Mouse (Mus musculus) ZHBTc4 (cell line): Measurements from ENCODE around the gene Plce1.

Experiments
- DNase-seq: peaks from one replicate; pipeline ENCODE4 v3.0.0-alpha.2; 2011; ENCODE audit warnings: low read depth, low spot score

Plce1 gene

GRCm38 (mm10) chr19:38488103-38488912 is 7.4 kb downstream of the Plce1 start:
- no peak for DNase-seq

GRCm38 (mm10) chr19:38498233-38498632 is 17.3 kb downstream of the Plce1 start:
- DNase-seq = no peak

- DNase-seq = peak; percentile 32
Observed at GRCm38 (mm10) chr19:38504597-38504996, 23.7 kb downstream of the Plce1 start.

- no peak for DNase-seq
Observed at GRCm38 (mm10) chr19:38506131-38506530, 25.2 kb downstream of the Plce1 start.

GRCm38 (mm10) chr19:38507251-38507965 is 26.5 kb downstream of the Plce1 start:
- DNase-seq = peak; percentile 50

- DNase-seq = peak; percentile 81
Observed at GRCm38 (mm10) chr19:38507966-38508625, 27.2 kb downstream of the Plce1 start.

GRCm38 (mm10) chr19:38514417-38515184 is 33.7 kb downstream of the Plce1 start:
- no peak for DNase-seq

- DNase-seq = peak; percentile 62
Observed at GRCm38 (mm10) chr19:38526855-38527254, 45.9 kb downstream of the Plce1 start.

GRCm38 (mm10) chr19:38527475-38527874 is 46.6 kb downstream of the Plce1 start:
- peak; percentile 21 for DNase-seq

GRCm38 (mm10) chr19:38533230-38533629 is 52.3 kb downstream of the Plce1 start:
- no peak for DNase-seq

GRCm38 (mm10) chr19:38539338-38539737 is 58.4 kb downstream of the Plce1 start:
- DNase-seq = peak; percentile 19

- no peak for DNase-seq
Observed at GRCm38 (mm10) chr19:38540549-38540948, 59.6 kb downstream of the Plce1 start.

- DNase-seq = no peak
Observed at GRCm38 (mm10) chr19:38549487-38550058, 68.7 kb downstream of the Plce1 start.

GRCm38 (mm10) chr19:38553551-38553950 is 72.6 kb downstream of the Plce1 start:
- no peak for DNase-seq

- no peak for DNase-seq
Observed at GRCm38 (mm10) chr19:38555399-38555798, 74.5 kb downstream of the Plce1 start.

GRCm38 (mm10) chr19:38558816-38559215 is 77.9 kb downstream of the Plce1 start:
- peak; percentile 67 for DNase-seq

GRCm38 (mm10) chr19:38561887-38562286 is 81.0 kb downstream of the Plce1 start:
- peak; percentile 20 for DNase-seq

- no peak for DNase-seq
Observed at GRCm38 (mm10) chr19:38566156-38566555, 85.2 kb downstream of the Plce1 start.

- no peak for DNase-seq
Observed at GRCm38 (mm10) chr19:38566752-38567151, 85.8 kb downstream of the Plce1 start.

- no peak for DNase-seq
Observed at GRCm38 (mm10) chr19:38567331-38567730, 86.4 kb downstream of the Plce1 start.

- DNase-seq = no peak
Observed at GRCm38 (mm10) chr19:38578554-38579146, 97.7 kb downstream of the Plce1 start.
